Mouse (Mus musculus) 3T3-L1 (cell line): ENCODE data around the gene Artn.

Source experiments
- DNase-seq: peaks from one replicate; pipeline ENCODE4 v3.0.0-alpha.2; 2015; ENCODE audit warnings: low read depth, low spot score

The Artn gene

DNA sequence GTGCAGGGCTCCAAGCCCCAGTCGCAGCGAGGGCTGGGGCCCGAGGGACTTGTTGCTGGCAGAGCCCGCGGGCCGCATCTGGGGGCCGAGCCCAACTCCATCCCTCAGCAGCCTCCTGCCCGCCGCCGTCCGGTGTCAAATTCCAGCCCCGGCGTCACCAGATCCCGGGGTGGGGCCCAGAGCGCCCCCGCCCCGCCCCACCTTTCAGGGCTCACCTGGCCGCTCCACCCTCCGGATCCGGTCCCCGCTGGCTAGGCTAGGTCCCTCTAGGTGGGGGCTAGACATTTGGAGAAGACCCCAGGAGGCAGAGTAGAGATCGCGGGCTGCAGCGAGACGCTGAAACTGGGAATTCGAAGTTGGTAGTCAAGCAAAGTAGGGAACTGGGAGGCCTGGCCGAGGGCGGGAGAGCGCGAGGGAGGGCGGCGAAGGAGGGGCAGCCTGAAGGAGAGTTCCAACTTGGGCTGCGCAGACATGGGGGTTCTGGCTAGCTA lies at the start of gene Artn:
TSS of gene Artn (minus strand) at position 373 of the 491 bp plus-strand sequence.
- no peak for DNase-seq

DNA sequence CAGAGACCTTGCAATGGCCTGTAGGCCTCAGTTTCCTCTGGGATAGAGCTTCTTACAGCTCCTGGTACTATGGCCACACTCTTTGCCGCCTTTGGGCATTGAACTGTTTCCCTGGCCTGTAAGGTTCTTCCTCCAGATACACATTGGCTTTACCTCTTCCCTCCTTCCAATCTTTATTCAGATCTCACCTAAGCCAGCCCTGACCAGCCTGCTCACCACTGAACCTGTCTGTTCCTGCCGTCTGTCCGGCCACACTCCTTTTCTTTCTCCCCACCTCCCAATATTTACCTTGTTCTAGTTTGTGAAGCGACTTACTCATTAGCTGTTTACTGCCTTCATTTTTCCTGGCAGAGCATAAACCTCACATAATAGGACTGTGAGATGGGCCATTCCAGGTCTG lies 49.6 kb upstream of the Artn start:
- DNase-seq, result no peak

DNA sequence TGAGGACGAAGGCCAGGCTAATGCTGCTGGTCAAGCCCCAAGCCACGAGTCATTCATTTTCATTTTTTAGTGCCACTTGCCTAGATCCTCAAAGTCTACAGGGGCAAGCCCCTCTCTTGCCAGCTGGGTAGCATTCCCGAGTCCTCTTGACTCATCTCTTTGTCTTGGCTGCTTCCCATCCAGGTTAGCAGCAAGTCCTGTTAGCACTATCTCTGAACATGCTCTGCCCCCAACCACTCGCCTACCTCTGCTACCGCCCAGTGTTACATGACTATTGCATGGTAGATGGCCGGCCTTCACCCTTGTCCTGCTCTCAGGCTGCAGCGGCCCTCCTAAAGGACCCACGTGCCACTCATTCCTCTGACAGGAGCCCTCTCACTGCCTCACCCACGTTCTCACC lies 48.7 kb upstream of the Artn start:
- peak; percentile 77 for DNase-seq

- no peak for DNase-seq
Measured at GRCm38 (mm10) chr4:117977841-117978240, 48.3 kb upstream of the Artn start.

- DNase-seq, result no peak
Measured at GRCm38 (mm10) chr4:117977371-117977770, 47.8 kb upstream of the Artn start.

DNA sequence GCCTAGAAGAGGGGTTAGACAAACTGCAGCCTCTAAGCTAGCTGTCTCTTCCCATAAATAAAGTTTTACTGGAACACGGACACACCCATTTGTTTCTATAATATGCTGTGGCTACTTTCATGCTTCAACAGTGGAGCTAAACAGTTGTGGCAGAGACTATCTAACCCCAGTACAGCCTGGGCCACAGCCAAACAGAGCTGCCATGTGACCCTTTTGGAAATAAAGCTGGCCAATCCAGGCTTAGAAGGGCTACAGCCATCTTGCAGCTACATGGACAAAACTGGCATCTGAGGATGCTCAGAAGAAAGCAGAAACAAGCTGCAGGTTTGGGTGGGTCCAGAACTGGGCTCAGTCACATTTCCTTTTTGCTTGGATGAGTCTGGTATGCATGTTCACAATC lies 46.3 kb upstream of the Artn start:
- peak; percentile 48 for DNase-seq

GRCm38 (mm10) chr4:117974719-117975118 lies 45.2 kb upstream of the Artn start:
- DNase-seq, result peak; percentile 80

DNA sequence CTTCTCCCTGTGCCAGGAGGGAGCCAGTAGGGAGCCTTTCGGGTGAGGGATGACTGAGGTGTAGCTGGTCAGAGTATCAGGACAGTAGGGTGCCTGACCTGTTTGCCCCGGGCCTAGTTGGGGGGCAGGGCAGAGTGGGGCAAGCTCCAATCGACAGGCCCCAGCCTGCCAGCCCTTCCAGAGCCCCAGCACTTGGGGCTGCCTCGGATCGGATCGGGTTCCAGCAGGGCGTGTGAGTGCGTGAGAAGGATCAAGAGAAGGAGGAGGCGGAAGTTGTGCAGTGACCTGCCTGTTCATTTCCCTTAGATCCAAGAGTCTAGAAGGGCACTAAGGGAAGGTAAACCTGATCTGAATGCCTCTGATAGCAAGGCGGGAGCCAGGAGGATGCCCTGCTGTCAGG lies 43.4 kb upstream of the Artn start:
- DNase-seq, result no peak

- DNase-seq, result no peak
Measured at GRCm38 (mm10) chr4:117964346-117965025, 34.9 kb upstream of the Artn start.

GRCm38 (mm10) chr4:117957492-117957891 lies 27.9 kb upstream of the Artn start:
- no peak for DNase-seq

GRCm38 (mm10) chr4:117947493-117947892 lies 17.9 kb upstream of the Artn start:
- no peak for DNase-seq

DNA sequence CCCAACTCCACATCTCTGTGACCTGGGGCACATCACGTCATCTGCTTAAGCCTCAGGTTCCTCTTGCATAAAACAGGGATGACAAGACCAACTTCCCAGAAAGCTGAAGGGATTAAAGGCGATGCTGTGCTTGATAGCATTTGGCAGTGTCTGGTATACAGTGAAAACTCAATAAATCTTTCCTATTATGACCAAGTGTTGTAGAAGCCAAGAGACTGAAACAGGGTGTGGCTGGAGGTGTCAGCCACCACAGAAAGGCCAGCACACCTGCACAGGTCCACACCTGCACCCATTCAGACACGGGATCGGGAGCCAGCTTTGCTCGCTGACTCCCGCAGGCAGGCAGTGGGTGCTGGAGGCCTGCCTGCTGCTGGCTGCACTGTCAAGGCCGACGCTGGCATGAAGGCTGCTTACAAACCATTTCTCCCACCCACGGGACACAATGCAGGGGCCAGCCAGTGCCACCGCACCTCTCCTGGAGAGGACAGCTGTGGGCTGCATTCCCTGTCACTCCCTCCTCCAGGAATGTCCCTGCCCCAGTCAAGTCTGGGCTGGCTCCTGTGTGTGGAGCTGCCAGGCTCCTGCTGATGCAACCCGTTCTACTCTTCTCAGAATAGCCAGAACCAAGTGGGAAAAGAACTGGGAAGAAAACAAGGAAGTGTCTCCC lies 17.2 kb upstream of the Artn start:
- DNase-seq, result no peak

GRCm38 (mm10) chr4:117943317-117943716 lies 13.8 kb upstream of the Artn start:
- no peak for DNase-seq

DNA sequence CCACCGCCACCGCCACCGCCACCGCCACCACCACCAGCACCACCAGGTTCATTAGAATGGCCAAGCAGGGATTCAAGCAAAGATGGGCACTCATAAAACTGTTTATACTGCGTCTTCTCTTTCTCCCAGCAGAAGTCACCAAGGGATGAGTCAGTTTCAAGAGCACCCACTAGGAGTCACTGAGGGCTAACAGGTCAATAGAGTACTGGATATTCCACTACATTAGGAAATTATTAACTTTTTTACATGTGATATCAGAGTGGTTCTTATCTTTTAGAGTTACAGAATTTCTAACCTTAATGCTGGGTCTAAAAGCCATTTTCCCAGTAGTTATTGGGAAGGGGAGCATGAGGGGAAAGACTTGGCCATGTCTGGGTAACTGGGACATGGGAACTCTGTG lies 7.4 kb upstream of the Artn start:
- DNase-seq, result no peak

DNA sequence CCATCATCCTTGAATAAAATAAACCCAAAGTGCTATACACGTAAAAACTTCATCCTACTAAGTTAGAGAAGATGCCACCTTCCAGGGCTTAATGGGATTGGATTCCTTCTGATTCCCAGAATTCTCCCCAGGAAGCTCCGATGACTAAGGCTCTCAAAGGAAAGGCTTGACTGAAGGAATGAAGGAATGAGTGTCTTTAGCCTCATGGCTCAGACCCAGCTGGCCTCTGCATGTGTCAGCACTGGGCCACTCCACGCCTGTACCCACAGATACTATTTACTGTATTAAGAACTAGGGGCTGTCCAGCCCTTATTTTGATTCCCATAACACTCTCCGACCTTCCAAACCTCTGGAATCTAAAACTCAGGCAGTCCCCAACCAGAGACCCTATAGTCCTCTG lies 4.5 kb upstream of the Artn start:
- DNase-seq, result peak; percentile 86

DNA sequence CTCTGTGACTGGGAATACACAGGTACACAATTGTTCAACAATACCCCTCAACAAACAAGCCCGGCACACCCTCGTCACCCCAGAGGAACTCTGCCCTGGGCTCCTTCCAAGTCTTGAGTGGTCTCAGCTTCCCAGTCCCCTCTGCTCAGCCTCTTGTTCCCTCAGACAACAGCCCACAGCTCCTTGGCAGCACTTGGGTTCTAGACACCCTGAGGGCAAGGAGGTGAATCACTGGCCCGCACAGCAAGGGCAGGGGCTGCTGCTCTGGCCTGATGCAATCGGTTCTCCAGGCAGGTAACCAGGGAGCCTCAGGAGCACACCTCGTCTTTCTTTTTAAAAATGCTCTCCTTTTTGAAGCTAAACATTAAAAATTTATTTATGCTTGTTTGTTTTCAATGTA lies 3.7 kb upstream of the Artn start:
- DNase-seq, result peak; percentile 80

- DNase-seq, result peak; percentile 67
Measured at GRCm38 (mm10) chr4:117928699-117929241, 793 bp downstream of the Artn start.

- DNase-seq, result no peak
Measured at GRCm38 (mm10) chr4:117928234-117928633, 1.3 kb downstream of the Artn start.

DNA sequence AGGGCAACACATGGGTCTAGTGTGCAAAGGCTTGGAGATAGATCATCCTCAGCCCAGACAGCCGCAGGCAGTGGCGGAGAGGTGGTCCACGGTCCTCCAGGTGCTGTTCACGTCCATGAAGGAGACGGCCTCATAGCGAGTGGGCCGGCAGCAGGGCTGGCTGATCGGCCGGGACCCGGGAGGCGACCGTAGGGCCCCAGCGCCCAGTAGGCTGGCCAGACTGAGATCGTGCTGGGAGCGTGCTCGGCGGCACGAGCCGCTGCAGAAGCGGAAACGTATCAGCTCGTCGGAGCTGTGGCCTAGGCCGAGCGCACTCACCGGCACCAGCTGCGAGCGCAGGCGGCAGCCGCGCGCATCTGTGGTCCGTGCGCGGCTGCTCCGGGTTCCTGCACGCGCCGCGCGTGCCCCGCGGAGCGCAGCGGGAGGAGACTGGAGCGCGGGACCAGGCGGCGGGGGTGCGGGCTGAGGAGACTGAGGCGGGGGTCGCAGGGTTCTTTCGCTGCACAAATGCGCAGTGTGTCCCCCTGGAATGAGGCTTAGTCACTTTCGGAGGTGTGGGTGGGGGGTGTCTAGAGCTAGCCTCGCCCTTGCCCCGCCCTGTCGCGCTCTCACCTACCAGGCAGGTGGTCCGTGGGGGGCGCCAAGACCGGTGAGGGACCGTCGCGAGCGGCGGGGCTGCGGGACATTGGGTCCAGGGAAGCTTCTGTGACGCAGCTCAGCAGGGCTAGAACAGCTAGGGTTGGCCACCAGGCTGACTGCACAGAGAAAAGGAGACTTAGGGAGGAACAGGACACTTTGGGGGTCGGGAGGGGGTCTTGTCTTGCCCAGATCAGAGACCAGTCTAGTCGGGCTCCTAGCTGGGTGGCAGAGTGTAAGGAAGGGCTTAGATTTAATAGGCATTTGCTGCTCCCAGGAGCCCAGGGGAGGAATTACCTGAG lies 2.7 kb downstream of the Artn start:
- DNase-seq, result no peak

GRCm38 (mm10) chr4:117924916-117925315 lies 4.6 kb downstream of the Artn start:
- no peak for DNase-seq

DNA sequence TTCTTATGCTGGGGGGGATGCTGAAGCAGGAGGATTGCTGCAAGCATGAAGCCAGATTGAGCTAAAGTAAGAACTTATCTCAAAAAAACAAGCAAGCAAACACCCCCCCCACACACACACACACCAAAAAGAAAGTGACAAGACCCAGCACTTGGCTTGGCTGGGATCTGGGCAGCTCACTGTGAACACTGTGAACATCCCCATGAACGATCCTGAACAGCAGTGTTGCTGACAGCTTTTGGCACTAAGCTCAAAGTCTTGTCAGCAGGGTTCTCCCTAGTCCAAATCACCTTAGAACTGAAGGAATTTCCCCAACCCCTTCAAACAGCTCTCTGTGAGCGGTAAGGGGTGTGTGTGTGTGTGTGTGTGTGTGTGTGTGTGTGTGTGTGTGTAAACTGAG lies 6.1 kb downstream of the Artn start:
- no peak for DNase-seq

GRCm38 (mm10) chr4:117921358-117921757 lies 8.2 kb downstream of the Artn start:
- no peak for DNase-seq
